ENCODE assay signal across 8 mouse cellular contexts in genomic region chr10:4432123-4432931, GRCm38 (mm10). TPM values are rescaled to one million over a fixed set of nuclear protein-coding genes. Genes with fewer than 3 reads are reported as not detected.
A peak's percentile ranks its signal among the peaks of the same experiment; 100 is the strongest.
DNase-seq lines count a peak whose midpoint lies in the region; ATAC-seq and TF ChIP-seq lines count a peak whose summit lies in the region.

Rmnd1 (minus strand) TSS chr10:4432388.
Armt1 (plus strand) TSS chr10:4432467.

- peak within 1 kb of the TSS; percentile 89 for H3K27ac ChIP-seq in cortical plate, adult 2 months (ENCODE audit: insufficient read depth, low read length)

- peak; percentile 85 for TF ChIP-seq POLR2A in cortical plate, adult 2 months (IDR thresholded peaks at IDR 0.05; ENCODE audit: extremely low read depth, insufficient read depth, low read length)

- peak; percentile 85 for ATAC-seq in activated CD4-positive, CD25-positive, alpha-beta regulatory T cell, adult 4 months
- ATAC-seq in megakaryocyte progenitor cell, adult 5-6 weeks (replicated peaks; ENCODE audit: poor library complexity), result peak; percentile 83

- H3K4me3 ChIP-seq in cortical plate, adult 2 months (ENCODE audit: insufficient read depth, low read length), result peak within 1 kb of the TSS; percentile 82

- peak; percentile 98 for DNase-seq in gastrocnemius, postnatal 10 days
- DNase-seq in induced T-regulatory cell, adult 2 months (ENCODE audit: low read depth), result peak; percentile 95
- peak; percentile 88 to 90 for DNase-seq in left cerebral cortex, adult 9 months (ENCODE audit: low spot score in 2 of 2)
- DNase-seq in right cerebral cortex, postnatal 14 days, result peak; percentile 97
- peak; percentile 87 to 94 for DNase-seq in urinary bladder, postnatal 36 days (ENCODE audit: low spot score in 2 of 2)

- TF ChIP-seq CTCF in cortical plate, adult 2 months (IDR thresholded peaks at IDR 0.05; ENCODE audit: extremely low read depth, insufficient read depth, low read length), result no peak

- H3K4me1 ChIP-seq in cortical plate, adult 2 months (ENCODE audit: control insufficient read depth, insufficient read depth, low read length), result peaks cover 9% of the 10 kb centered on the region

RNA-seq across cellular contexts. Expression of gene Rmnd1, which starts in this region (rescaled TPM):
- polyA plus RNA-seq in activated CD4-positive, CD25-positive, alpha-beta regulatory T cell, adult 4 months (2017; shearing (Covaris generic)), result 10 to 100 TPM; 34.0 to 47.7 TPM
- polyA plus RNA-seq in cortical plate, adult 2 months (2012; rRNA removed), result 109 and 118 TPM in 2 replicates
- total RNA-seq in gastrocnemius, postnatal 10 days (2021), result 10 to 100 TPM; 24.3 to 31.3 TPM
- total RNA-seq in megakaryocyte progenitor cell, adult 5-6 weeks (2015), result 74.5 and 95.0 TPM in 2 replicates
- total RNA-seq in megakaryocyte progenitor cell, adult 5-6 weeks (2017), result 41.0 and 79.0 TPM in 2 replicates

RNA-seq across cellular contexts. Expression of gene Armt1, which starts in this region (rescaled TPM):
- 10 to 100 TPM; 30.8 to 39.0 TPM for polyA plus RNA-seq in activated CD4-positive, CD25-positive, alpha-beta regulatory T cell, adult 4 months (2017; shearing (Covaris generic))
- 21.1 and 22.6 TPM in 2 replicates for polyA plus RNA-seq in cortical plate, adult 2 months (2012; rRNA removed)
- total RNA-seq in gastrocnemius, postnatal 10 days (2021), result 10 to 100 TPM; 10.4 to 11.0 TPM
- 33.8 and 35.8 TPM in 2 replicates for total RNA-seq in megakaryocyte progenitor cell, adult 5-6 weeks (2015)
- total RNA-seq in megakaryocyte progenitor cell, adult 5-6 weeks (2017), result 36.9 and 52.4 TPM in 2 replicates

Comparison
In these comparisons a context has a peak if more than half of its experiments do, and no peak if none do; other contexts are left out.
1. Peak in every context shown above with its lines: DNase-seq, ATAC-seq, H3K4me3 ChIP-seq and H3K27ac ChIP-seq.